Mouse (Mus musculus) B cell, adult 2 months (primary cell): ENCODE measurements around the gene Atp13a2.

Experiments
- DNase-seq, 2 experiments: peaks; one replicate each; pipeline ENCODE4 v3.0.0; 2022

Atp13a2 gene

DNA sequence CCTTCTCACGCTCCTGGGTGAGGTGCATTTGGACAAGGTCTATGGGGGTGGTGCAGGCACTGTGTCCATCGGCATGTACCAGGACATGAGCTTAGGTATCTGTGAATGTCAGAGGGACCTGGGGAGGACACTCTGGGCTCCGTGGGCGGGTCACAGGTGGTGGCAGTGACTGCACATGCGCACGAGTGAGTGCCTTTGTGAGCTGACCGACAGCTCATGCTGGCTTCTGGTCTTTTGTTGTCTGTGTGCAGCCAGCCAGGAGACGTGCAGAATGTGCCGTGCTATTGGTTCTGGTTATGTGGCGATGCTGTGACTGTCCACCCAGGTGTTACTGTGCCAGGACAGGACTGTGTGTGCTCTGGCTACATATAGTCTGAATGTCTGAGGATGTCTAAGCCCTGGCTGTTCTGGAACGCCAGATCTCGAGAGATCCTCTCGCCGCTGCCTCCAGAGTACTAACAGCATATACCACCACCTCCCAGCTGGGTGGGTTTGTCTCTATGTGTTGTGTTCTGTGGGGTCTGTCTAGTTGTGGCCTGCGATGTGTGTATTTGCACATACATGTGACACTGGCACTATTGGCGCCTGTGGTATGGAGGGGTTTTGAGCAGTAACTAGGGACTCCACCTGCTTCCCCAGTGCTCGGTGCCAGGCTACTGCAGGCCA, 62.3 kb downstream of the Atp13a2 start:
- no peak for DNase-seq

DNA sequence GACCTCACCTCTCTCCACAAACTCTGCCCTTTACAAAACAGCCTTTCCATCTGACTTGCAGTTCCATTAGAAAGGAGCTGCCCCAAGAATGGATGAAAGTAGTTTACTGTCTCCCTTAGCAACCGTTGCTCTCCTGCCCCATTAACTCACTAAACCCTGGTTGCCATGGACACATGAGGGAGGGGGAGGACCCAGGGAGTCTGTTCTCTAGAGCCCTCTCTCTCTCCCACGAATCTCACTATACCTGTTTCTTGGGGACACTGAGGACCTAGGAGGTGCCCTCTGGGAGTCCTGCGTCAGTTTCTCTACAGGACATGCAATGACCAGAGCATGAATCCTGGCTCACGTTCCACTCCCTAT, 62.8 kb downstream of the Atp13a2 start:
- no peak for DNase-seq

DNA sequence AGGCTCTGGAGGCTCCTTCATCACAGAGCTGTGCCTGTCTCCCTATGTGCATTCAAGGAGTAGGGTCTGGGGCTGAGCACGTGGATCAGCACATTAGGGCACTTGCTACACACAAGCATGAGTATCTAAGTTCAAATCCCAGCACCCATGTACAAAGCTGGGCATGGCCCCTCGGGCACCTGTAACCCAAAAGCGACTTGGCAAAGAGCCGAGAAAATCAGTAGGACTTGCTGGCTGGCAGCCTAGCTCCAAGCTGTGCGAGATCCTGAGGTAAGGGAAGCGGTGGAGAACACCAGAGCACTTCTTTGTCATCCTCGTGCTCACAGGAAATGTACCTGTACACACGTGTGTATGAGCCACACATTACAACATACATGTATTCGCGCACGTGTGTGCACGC, 65.8 kb downstream of the Atp13a2 start:
- no peak for DNase-seq

- no peak for DNase-seq
Observed at GRCm38 (mm10) chr4:141053138-141053537, 66.5 kb downstream of the Atp13a2 start.

DNA sequence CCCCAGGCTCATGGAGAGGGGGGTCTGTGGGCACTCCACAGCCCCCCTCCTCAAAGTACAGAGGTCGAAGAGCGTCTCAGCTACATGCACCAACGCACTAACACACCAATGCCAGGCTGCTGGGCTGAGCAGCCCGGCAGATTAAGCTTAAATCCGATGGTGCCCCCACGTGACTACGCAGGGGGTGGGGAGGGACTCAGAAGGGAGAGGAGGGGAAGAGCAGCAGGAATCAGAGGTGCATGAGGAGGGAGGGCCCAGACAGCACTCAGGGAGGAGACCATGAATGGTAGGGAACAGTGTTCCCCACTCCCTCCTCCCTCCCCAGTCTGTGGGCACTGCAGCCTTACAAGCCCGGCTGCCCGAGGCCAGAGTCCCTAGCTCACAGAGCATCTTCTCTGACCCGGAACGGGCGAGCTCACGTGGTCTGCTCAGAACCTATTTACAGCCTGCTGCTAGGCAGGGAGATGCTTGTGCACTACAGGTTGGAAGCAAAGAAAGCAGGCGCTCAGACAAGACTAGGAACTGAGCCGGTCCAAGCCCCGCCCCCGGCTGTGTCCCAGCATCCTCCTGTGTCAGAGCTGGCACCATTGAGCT, 67.0 kb downstream of the Atp13a2 start:
- no peak for DNase-seq
